Mouse (Mus musculus): ENCODE results near the gene Ccdc105.

- TF ChIP-seq POLR2A (IDR thresholded peaks at IDR 0.05; ENCODE audit: insufficient read length, low read depth) (no peak), TCF3 (IDR thresholded peaks at IDR 0.05; ENCODE audit: insufficient read length, low read depth) (no peak), USF1 (IDR thresholded peaks at IDR 0.05; ENCODE audit: low read depth) (no peak), SRF (IDR thresholded peaks at IDR 0.05; ENCODE audit: control insufficient read depth, insufficient read length, low read depth) (no peak), E2F4 (IDR thresholded peaks at IDR 0.05; ENCODE audit: insufficient read depth) (no peak), TCF12 (IDR thresholded peaks at IDR 0.05; ENCODE audit: insufficient read depth, poor library complexity, severe bottlenecking) (no peak), POLR2AphosphoS2 (IDR thresholded peaks at IDR 0.05; ENCODE audit: insufficient read length, low read depth) (no peak)
These were observed 5.7 kb downstream of the Ccdc105 start for GRCm38 (mm10) chr10:78747035-78747721.

Data from myocyte (in vitro differentiated cells).